Comparison of ENCODE assay signal across 10 mouse cellular contexts in genomic region chr3:41605601-41606329, GRCm38 (mm10). TPM values are rescaled to one million over a fixed set of nuclear protein-coding genes. Genes with fewer than 3 reads are reported as not detected.
DNase-seq lines count a peak whose midpoint lies in the region; ATAC-seq and TF ChIP-seq lines count a peak whose summit lies in the region.
"Had no signal": no experiment of that assay in that cellular context is flagged by ENCODE, and none has a peak within 500 bp of the region (broad histone marks: within the 10 kb centered on the region; RNA-seq: fewer than 3 reads in every experiment).

No protein-coding gene starts in this region.

- peak; percentile 27 for ATAC-seq in liver, embryonic 11.5 days (replicated peaks; ENCODE audit: low FRiP score)
- ATAC-seq in hindbrain, embryonic 15.5 days (ENCODE audit: low FRiP score, low read depth) = peak; percentile 42; the same call in 1 of the 2 replicates

- no peak for TF ChIP-seq POLR2A in olfactory bulb, adult 2 months (IDR thresholded peaks at IDR 0.05; ENCODE audit: insufficient read depth, low read depth, low read length)
- TF ChIP-seq POLR2A in lung, adult 2 months (IDR thresholded peaks at IDR 0.05; ENCODE audit: borderline replicate concordance, extremely low read depth, low read depth, low read length) = no peak

- no peaks in the 10 kb centered on the region for H3K9me3 ChIP-seq in liver, embryonic 11.5 days (ENCODE audit: control insufficient read depth, low read length)
- no peaks in the 10 kb centered on the region for H3K9me3 ChIP-seq in hindbrain, embryonic 15.5 days

- H3K4me1 ChIP-seq in liver, embryonic 11.5 days (replicated peaks; ENCODE audit: control insufficient read depth, insufficient read depth, low read length) = no peaks in the 10 kb centered on the region
- H3K4me1 ChIP-seq in hindbrain, embryonic 15.5 days (replicated peaks) = peaks cover 20% of the 10 kb centered on the region
- peaks cover 36% of the 10 kb centered on the region for H3K4me1 ChIP-seq in olfactory bulb, adult 2 months (ENCODE audit: control insufficient read depth, insufficient read depth, low read length)
- no peaks in the 10 kb centered on the region for H3K4me1 ChIP-seq in lung, adult 2 months (ENCODE audit: control insufficient read depth, insufficient read depth, low read length)

- H3K9ac ChIP-seq in liver, embryonic 11.5 days (ENCODE audit: low read depth, low read length) = no peak overlapping the region
- H3K9ac ChIP-seq in hindbrain, embryonic 15.5 days = no peak overlapping the region

- no peaks in the 10 kb centered on the region for H3K27me3 ChIP-seq in liver, embryonic 11.5 days (replicated peaks; ENCODE audit: control insufficient read depth, insufficient read depth, low read length)
- no peaks in the 10 kb centered on the region for H3K27me3 ChIP-seq in hindbrain, embryonic 15.5 days

- no peak for TF ChIP-seq CTCF in olfactory bulb, adult 2 months (IDR thresholded peaks at IDR 0.05; ENCODE audit: insufficient read depth, low read depth, low read length)
- TF ChIP-seq CTCF in lung, adult 2 months (IDR thresholded peaks at IDR 0.05; ENCODE audit: insufficient read depth, low read length) = no peak

- H3K4me3 ChIP-seq in liver, embryonic 11.5 days (ENCODE audit: low read depth, low read length) = no peak overlapping the region
- no peak overlapping the region for H3K4me3 ChIP-seq in hindbrain, embryonic 15.5 days
- no peak overlapping the region for H3K4me3 ChIP-seq in olfactory bulb, adult 2 months (ENCODE audit: insufficient read depth, low read depth, low read length)
- no peak overlapping the region for H3K4me3 ChIP-seq in lung, adult 2 months (replicated peaks; ENCODE audit: extremely low read depth, low read depth, low read length)

- no peak overlapping the region for H3K4me2 ChIP-seq in liver, embryonic 11.5 days
- no peak overlapping the region for H3K4me2 ChIP-seq in hindbrain, embryonic 15.5 days

- peak; percentile 38 for DNase-seq in adrenal gland, postnatal 14 days
- DNase-seq in adrenal gland, postnatal 4 days (ENCODE audit: low spot score in 2 of 2) = no peak
- peak; percentile 29 for DNase-seq in liver, embryonic 11.5 days (ENCODE audit: low spot score)
- DNase-seq in liver = no peak
- no peak for DNase-seq in cerebellum, adult 9-10 months
- no peak for DNase-seq in lung, adult 2 months
- DNase-seq: gastrocnemius, postnatal 14 days had no signal

- H3K27ac ChIP-seq in liver, embryonic 11.5 days (ENCODE audit: low read depth, low read length) = no peak overlapping the region
- H3K27ac ChIP-seq in hindbrain, embryonic 15.5 days (replicated peaks) = 0 out of 2 replicates have a peak overlapping the region, but pooled peaks have one; percentile 1
- peak overlapping the region; percentile 26 for H3K27ac ChIP-seq in olfactory bulb, adult 2 months (ENCODE audit: insufficient read depth, low read depth, low read length)
- H3K27ac ChIP-seq: macrophage had no signal

- 84% methylated on average over 13 of the region's 13 CpGs for WGBS in liver, embryonic 11.5 days
- WGBS in hindbrain, embryonic 15.5 days = 68% methylated on average over 13 of the region's 13 CpGs
- WGBS in olfactory bulb, adult 2 months = 52% methylated on average over 13 of the region's 13 CpGs
- 88% methylated on average over 13 of the region's 13 CpGs for WGBS in lung, adult 2 months

- H3K36me3 ChIP-seq in liver, embryonic 11.5 days (ENCODE audit: control insufficient read depth, insufficient read depth, low read length) = peaks cover 14% of the 10 kb centered on the region; the same call in 1 of the 2 replicates
- peaks cover 24% of the 10 kb centered on the region for H3K36me3 ChIP-seq in hindbrain, embryonic 15.5 days

RNA-seq across cellular contexts. Expression of gene Jade1, which starts 50.2 kb away (rescaled TPM):
- 42.8 and 43.5 TPM in 2 replicates for total RNA-seq in adrenal gland, postnatal 14 days (2021)
- 10 to 100 TPM; 57.5 to 59.7 TPM for total RNA-seq in adrenal gland, postnatal 4 days (2021)
- polyA plus RNA-seq in liver, embryonic 11.5 days (2014; fragmentation: Nextera tagmentation; extraction: Ambion mirVana) = 16.7 and 18.6 TPM in 2 replicates
- 14.2 and 15.7 TPM in 2 replicates for polyA plus RNA-seq in hindbrain, embryonic 15.5 days (2015; fragmentation: Nextera tagmentation; extraction: Ambion mirVana)
- not detected in 2 replicates for polyA plus RNA-seq in olfactory bulb, adult 2 months (2012; ENCODE audit: insufficient read depth, insufficient read length, low replicate concordance, missing spikeins)
- 13.2 and 14.3 TPM in 2 replicates for polyA plus RNA-seq in lung, adult 2 months (2012; rRNA removed)

Comparison
In these comparisons a context has a peak if more than half of its experiments do, and no peak if none do; other contexts are left out.
1. DNase-seq: peak in adrenal gland, postnatal 14 days (single experiment) and liver, embryonic 11.5 days (single experiment); none in adrenal gland, postnatal 4 days (0 of 2), liver (single experiment), cerebellum, adult 9-10 months (single experiment) and lung, adult 2 months (single experiment).